Mouse (Mus musculus) right cerebral cortex, postnatal 14 days (tissue): ENCODE measurements around the gene Olfr951.

Experiments used
- DNase-seq: peaks from one replicate; pipeline ENCODE4 v3.0.0; 2022

Gene Olfr951

DNA sequence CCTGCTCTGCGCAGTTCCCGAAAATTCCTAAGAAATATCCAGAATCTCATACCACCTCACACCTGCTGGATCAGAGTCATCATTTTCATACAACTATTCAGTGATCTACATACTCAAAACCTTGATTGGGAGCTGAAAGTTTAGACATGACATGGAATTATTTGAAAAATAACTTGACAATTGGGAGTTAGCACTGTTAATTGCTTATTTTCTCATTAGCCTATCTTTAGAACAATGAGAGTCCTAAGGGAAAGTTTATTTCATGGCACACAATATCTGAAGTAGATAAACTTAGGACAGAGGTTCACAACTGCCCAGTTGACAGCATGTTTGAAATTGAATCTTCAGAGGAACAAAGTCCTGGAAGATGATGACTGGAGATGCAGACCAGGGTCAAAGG is at the start of gene Olfr951:
TSS of gene Olfr951 (plus strand) at position 301 of the 400 bp plus-strand sequence.
- DNase-seq: no peak

DNA sequence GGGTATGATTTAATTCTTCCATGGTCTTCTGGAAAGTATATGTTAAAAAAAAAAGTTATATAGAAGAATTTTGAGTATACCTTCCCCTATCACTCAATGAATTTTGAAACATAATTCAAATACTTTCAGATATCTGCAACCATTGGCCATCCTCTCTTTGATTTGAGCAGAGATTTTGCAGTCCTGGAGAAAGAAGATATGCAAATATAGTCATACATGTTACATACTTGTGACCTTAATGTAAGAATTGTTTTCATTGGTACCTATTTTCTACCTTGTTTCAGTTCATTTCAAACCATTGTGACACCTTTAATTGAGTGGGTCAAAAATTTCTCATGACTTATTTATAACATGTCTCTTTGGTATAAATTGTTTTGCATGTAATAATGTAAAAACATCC is 39.8 kb downstream of the Olfr951 start, which contains the start of gene Olfr952:
TSS of gene Olfr952 (minus strand) at position 101 of the 400 bp plus-strand sequence.
- DNase-seq: no peak
